Mouse (Mus musculus): Measurements from ENCODE around the gene Irgm2.
"Not testable (repeated sequence)": the region's sequence is repeated elsewhere in the genome, so short reads cannot be mapped to it uniquely, and the experiment has no call there.

GRCm38 (mm10) chr11:58228021-58228420 is 28.6 kb downstream of the Irgm2 start:
- not testable (repeated sequence) for TF ChIP-seq POLR2A (IDR thresholded peaks at IDR 0.05; ENCODE audit: borderline replicate concordance, low read depth, low read length); CTCF (IDR thresholded peaks at IDR 0.05; ENCODE audit: low read depth, low read length)

All from bone marrow macrophage, adult 2 months (primary cell).